Mouse (Mus musculus) brown adipose tissue, adult 24 weeks (tissue): Measurements from ENCODE around the gene Eri3. TPM values are rescaled to one million over a fixed set of nuclear protein-coding genes. Genes with fewer than 3 reads are reported as not detected.

Experiments used
- H3K27ac ChIP-seq: fragments of 200-500 bp; replicated peaks from 2 replicates; pipeline ENCODE4 v1.5.1; 2012; ENCODE audit warnings: low read depth, mild to moderate bottlenecking, low read length
- H3K4me1 ChIP-seq: fragments of 200-500 bp; 2 replicates; pipeline ENCODE4 v1.6.1; 2012; ENCODE audit warnings: low read length, mixed read lengths; ENCODE audit not compliant: control insufficient read depth, insufficient read depth, insufficient read length
- H3K4me3 ChIP-seq: fragments of 200-500 bp; 2 replicates; pipeline ENCODE4 v1.5.1; 2012; ENCODE audit warnings: low read depth, mild to moderate bottlenecking, low read length, moderate library complexity; ENCODE audit not compliant: insufficient read depth
- polyA plus RNA-seq: library from polyadenylated mRNA; stranded (reverse); fragments of >200 nt; gene quantifications from 2 replicates; pipeline ENCODE4 v1.2.4, GENCODE M21; 2012; ENCODE audit not compliant: missing spikeins, insufficient read depth, insufficient read length

Gene Eri3
- 33.0 and 36.3 TPM in 2 replicates for polyA plus RNA-seq

GRCm38 (mm10) chr4:117550140-117550851 lies at the start of gene Eri3:
TSS of gene Eri3 (plus strand) at chr4:117550365.
- H3K27ac ChIP-seq, result no peak within 1 kb of the TSS
- H3K4me1 ChIP-seq, result peaks cover 5% of the 10 kb centered on the region

GRCm38 (mm10) chr4:117518246-117518645 lies 31.9 kb upstream of the Eri3 start:
- Histone ChIP-seq H3K4me3 (no peak overlapping the region), H3K27ac (no peak overlapping the region), H3K4me1 (no peaks in the 10 kb centered on the region)

More at GRCm38 (mm10) chr4:117550140-117550851, at the start of gene Eri3:
- H3K4me3 ChIP-seq, result peak within 1 kb of the TSS; percentile 86

GRCm38 (mm10) chr4:117521350-117521749 lies 28.8 kb upstream of the Eri3 start:
- no peak overlapping the region for H3K4me3 ChIP-seq
- no peak overlapping the region for H3K27ac ChIP-seq
- H3K4me1 ChIP-seq, result no peaks in the 10 kb centered on the region

- no peak overlapping the region for H3K27ac ChIP-seq
- H3K4me3 ChIP-seq, result no peak overlapping the region
- no peaks in the 10 kb centered on the region for H3K4me1 ChIP-seq
These were observed 24.2 kb upstream of the Eri3 start for GRCm38 (mm10) chr4:117525990-117526389.

- Histone ChIP-seq H3K4me3 (no peak overlapping the region), H3K27ac (no peak overlapping the region), H3K4me1 (no peaks in the 10 kb centered on the region)
These were observed 22.9 kb upstream of the Eri3 start for GRCm38 (mm10) chr4:117527116-117527899.

- Histone ChIP-seq H3K27ac (no peak overlapping the region), H3K4me3 (no peak overlapping the region), H3K4me1 (no peaks in the 10 kb centered on the region)
These were observed 22.2 kb upstream of the Eri3 start for GRCm38 (mm10) chr4:117527952-117528351.

- Histone ChIP-seq H3K4me1 (no peaks in the 10 kb centered on the region), H3K4me3 (no peak overlapping the region), H3K27ac (no peak overlapping the region)
These were observed 20.3 kb upstream of the Eri3 start for GRCm38 (mm10) chr4:117529843-117530242.

GRCm38 (mm10) chr4:117535496-117536200 lies 14.5 kb upstream of the Eri3 start:
- H3K4me1 ChIP-seq, result no peaks in the 10 kb centered on the region
- H3K4me3 ChIP-seq, result no peak overlapping the region
- no peak overlapping the region for H3K27ac ChIP-seq

GRCm38 (mm10) chr4:117537002-117537401 lies 13.2 kb upstream of the Eri3 start:
- H3K4me1 ChIP-seq, result no peaks in the 10 kb centered on the region
- H3K4me3 ChIP-seq, result no peak overlapping the region
- no peak overlapping the region for H3K27ac ChIP-seq

- Histone ChIP-seq H3K4me1 (no peaks in the 10 kb centered on the region), H3K27ac (no peak overlapping the region), H3K4me3 (no peak overlapping the region)
These were observed 10.7 kb upstream of the Eri3 start for GRCm38 (mm10) chr4:117539329-117539980.

GRCm38 (mm10) chr4:117540571-117540970 lies 9.6 kb upstream of the Eri3 start:
- Histone ChIP-seq H3K4me1 (no peaks in the 10 kb centered on the region), H3K27ac (no peak overlapping the region), H3K4me3 (no peak overlapping the region)

GRCm38 (mm10) chr4:117545448-117545847 lies 4.7 kb upstream of the Eri3 start:
- Histone ChIP-seq H3K27ac (no peak overlapping the region), H3K4me3 (no peak overlapping the region), H3K4me1 (no peaks in the 10 kb centered on the region)

- H3K4me1 ChIP-seq, result peaks cover 5% of the 10 kb centered on the region
- no peak overlapping the region for H3K4me3 ChIP-seq
- no peak overlapping the region for H3K27ac ChIP-seq
These were observed 3.5 kb upstream of the Eri3 start for GRCm38 (mm10) chr4:117546616-117547015.

GRCm38 (mm10) chr4:117549576-117549975 lies 589 bp upstream of the Eri3 start:
- Histone ChIP-seq H3K27ac (no peak overlapping the region), H3K4me3 (no peak overlapping the region), H3K4me1 (peaks cover 5% of the 10 kb centered on the region)
